Mouse (Mus musculus) cortical plate, adult 2 months (tissue): ENCODE measurements around the gene Rgs10. TPM values are rescaled to one million over a fixed set of nuclear protein-coding genes. Genes with fewer than 3 reads are reported as not detected.

Experiments used
- H3K27ac ChIP-seq: fragments of 200-500 bp; 2 replicates; pipeline ENCODE4 v1.5.1; 2012; ENCODE audit warnings: low read length, control low read depth, inconsistent platforms; ENCODE audit not compliant: insufficient read depth
- H3K4me1 ChIP-seq: fragments of 200-500 bp; 2 replicates; pipeline ENCODE4 v1.6.1; 2011; ENCODE audit warnings: low read length; ENCODE audit not compliant: control insufficient read depth, insufficient read depth
- H3K4me3 ChIP-seq: fragments of 200-500 bp; 2 replicates; pipeline ENCODE4 v1.5.1; 2011; ENCODE audit warnings: mild to moderate bottlenecking, low read length, control low read depth; ENCODE audit not compliant: insufficient read depth
- CTCF ChIP-seq: fragments of 200-500 bp; IDR thresholded peaks from 2 replicates; pipeline ENCODE4 v1.5.1; 2011; ENCODE audit warnings: mild to moderate bottlenecking, control low read depth, low read length; ENCODE audit not compliant: insufficient read depth; ENCODE audit errors: extremely low read depth
- POLR2A ChIP-seq: fragments of 200-500 bp; IDR thresholded peaks from 2 replicates; pipeline ENCODE4 v1.6.1; 2011; ENCODE audit warnings: mild to moderate bottlenecking, low read length, control low read depth; ENCODE audit not compliant: insufficient read depth; ENCODE audit errors: extremely low read depth
- polyA plus RNA-seq: library from polyadenylated mRNA; depleted of rRNA; stranded (reverse); fragments of >200 nt; gene quantifications from 2 replicates; pipeline ENCODE4 v1.2.3, GENCODE M21; 2012

Rgs10 gene
- polyA plus RNA-seq, 1 experiment, result 69.9 TPM

GRCm38 (mm10) chr7:128439251-128439650 lies 20.7 kb upstream of the Rgs10 start:
- Histone ChIP-seq H3K4me3 (no peak overlapping the region), H3K4me1 (no peaks in the 10 kb centered on the region), H3K27ac (no peak overlapping the region)
- TF ChIP-seq POLR2A (no peak), CTCF (no peak)

GRCm38 (mm10) chr7:128438131-128438530 lies 19.6 kb upstream of the Rgs10 start:
- Histone ChIP-seq H3K4me3 (no peak overlapping the region), H3K27ac (no peak overlapping the region), H3K4me1 (no peaks in the 10 kb centered on the region)
- TF ChIP-seq CTCF (no peak), POLR2A (no peak)

GRCm38 (mm10) chr7:128433213-128433612 lies 14.7 kb upstream of the Rgs10 start:
- Histone ChIP-seq H3K4me1 (no peaks in the 10 kb centered on the region), H3K27ac (no peak overlapping the region), H3K4me3 (no peak overlapping the region)
- TF ChIP-seq CTCF (peak; percentile 51), POLR2A (no peak)

DNA sequence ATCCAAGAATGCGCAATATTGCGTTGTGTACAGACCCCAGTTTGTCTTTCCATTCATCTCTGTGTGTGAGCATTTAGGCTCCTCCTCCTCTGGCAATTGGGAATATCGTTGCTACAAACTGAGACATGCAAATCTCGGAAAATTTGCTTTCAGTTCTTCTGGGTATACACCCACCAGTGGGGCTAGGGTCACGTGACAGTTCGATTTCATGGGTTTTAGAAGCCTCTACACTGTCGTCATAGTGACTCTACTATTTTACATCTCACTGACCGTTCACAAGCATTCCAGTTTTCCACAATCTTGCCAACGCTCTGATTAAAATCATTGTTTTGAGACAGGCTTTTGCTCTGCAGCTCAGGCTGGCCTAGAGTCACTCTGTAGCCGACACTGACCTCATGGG lies 14.0 kb upstream of the Rgs10 start:
- no peak overlapping the region for H3K4me3 ChIP-seq
- TF ChIP-seq POLR2A (no peak), CTCF (no peak)
- no peak overlapping the region for H3K27ac ChIP-seq
- H3K4me1 ChIP-seq, result no peaks in the 10 kb centered on the region

- Histone ChIP-seq H3K27ac (no peak overlapping the region), H3K4me3 (no peak overlapping the region), H3K4me1 (no peaks in the 10 kb centered on the region)
- no peak for TF ChIP-seq POLR2A
- TF ChIP-seq CTCF, result no peak
Observed at GRCm38 (mm10) chr7:128422491-128422890, 3.9 kb upstream of the Rgs10 start.

DNA sequence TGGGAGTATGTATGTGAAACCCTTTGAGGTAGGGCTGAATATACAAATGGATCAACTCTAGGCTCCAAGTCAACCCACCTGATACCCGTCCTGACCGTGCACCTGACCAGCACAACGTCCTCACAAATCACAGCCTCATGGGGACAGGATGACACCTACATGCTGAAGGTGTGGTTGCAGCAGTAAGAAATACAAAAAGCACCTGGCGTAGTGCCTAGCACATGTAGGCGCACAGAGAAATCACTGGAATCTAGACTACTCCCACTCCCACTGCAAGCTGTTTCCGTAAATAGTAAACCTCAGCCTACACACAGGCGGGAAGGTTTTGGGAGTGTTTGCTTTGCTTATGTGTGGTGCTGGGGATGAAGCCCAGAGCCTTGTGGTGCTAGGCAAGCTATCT lies 3.1 kb upstream of the Rgs10 start:
- no peak overlapping the region for H3K4me3 ChIP-seq
- H3K4me1 ChIP-seq, result no peaks in the 10 kb centered on the region
- H3K27ac ChIP-seq, result no peak overlapping the region
- no peak for TF ChIP-seq POLR2A
- TF ChIP-seq CTCF, result no peak

DNA sequence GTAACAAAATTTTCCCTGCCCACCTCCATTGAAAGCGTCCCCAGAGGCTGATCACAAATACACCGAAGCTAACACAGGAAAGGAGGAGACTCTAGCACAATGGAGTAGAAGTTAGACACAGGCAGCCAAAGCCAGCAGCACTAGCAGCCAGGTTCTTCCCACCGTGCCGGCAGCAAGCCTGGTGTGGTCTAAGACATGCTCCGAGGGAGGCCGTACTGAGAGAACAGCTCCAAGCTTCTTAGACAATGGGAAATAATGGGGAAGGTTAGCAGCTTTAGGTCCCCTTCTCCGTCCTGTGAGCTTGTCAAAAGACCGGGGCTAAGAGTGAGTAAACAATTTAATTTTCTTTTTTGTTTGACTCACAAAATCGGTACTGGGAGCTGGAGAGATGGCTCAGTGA lies 1.1 kb upstream of the Rgs10 start:
- Histone ChIP-seq H3K4me1 (no peaks in the 10 kb centered on the region), H3K4me3 (no peak overlapping the region), H3K27ac (no peak overlapping the region)
- no peak for TF ChIP-seq CTCF
- no peak for TF ChIP-seq POLR2A

DNA sequence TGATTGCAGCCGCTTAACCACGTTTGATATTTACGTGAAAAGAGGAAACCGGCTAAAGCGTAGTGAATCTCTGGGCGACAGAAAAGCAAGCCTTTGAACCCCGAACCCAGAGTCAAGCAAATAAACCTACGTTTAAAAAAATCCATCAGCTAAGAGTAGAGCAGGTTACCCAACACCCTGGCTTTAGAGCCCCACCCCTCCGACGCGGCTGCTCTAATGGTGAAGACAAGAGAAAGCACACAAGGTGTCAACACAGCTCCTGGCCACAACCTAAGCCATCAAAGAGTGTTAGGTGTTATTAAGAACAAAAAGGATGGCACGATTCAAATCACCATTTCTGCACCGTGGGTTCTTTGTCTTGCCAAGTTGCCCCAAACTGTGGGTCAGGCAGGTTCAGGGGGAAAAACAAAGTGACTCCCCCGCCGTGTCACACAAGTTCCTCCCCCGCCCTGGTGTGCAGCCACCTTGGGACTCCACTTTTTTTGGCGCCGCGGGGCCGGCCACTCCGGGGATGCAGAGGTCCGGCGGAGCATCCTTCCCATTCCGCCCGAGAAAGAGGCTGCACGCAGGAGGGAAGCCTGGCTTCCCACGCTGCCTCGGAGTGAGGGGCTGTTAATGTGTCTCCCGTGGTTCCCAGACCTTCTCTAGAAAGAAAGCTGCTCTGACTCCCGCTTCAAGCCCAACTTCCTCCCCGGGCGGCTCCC lies 1.2 kb downstream of the Rgs10 start:
- Histone ChIP-seq H3K27ac (no peak overlapping the region), H3K4me1 (no peaks in the 10 kb centered on the region), H3K4me3 (peak overlapping the region; percentile 43)
- TF ChIP-seq CTCF, result no peak
- TF ChIP-seq POLR2A, result no peak

- TF ChIP-seq CTCF (no peak), POLR2A (no peak)
- Histone ChIP-seq H3K4me1 (no peaks in the 10 kb centered on the region), H3K27ac (no peak overlapping the region), H3K4me3 (peak overlapping the region; percentile 43; the same call in 1 of the 2 replicates)
Observed at GRCm38 (mm10) chr7:128416664-128417063, 1.9 kb downstream of the Rgs10 start.

- Histone ChIP-seq H3K4me1 (no peaks in the 10 kb centered on the region), H3K27ac (0 out of 2 replicates have a peak overlapping the region, but pooled peaks have one; percentile 29), H3K4me3 (no peak overlapping the region)
- TF ChIP-seq POLR2A (no peak), CTCF (no peak)
Observed at GRCm38 (mm10) chr7:128414433-128414832, 4.1 kb downstream of the Rgs10 start.
